Mouse (Mus musculus) MEL (cell line): Measurements from ENCODE around the gene Gdf3. TPM values are rescaled to one million over a fixed set of nuclear protein-coding genes. Genes with fewer than 3 reads are reported as not detected.

Source experiments
- DNase-seq: peaks from one replicate; pipeline ENCODE4 v3.0.0; 2011; ENCODE audit warnings: low read depth, low spot score
- H3K27ac ChIP-seq: 2 replicates; pipeline ENCODE4 v1.5.1; 2012; ENCODE audit warnings: low read depth, mild to moderate bottlenecking, control low read depth, low read length, moderate library complexity; ENCODE audit not compliant: control insufficient read depth
- H3K27me3 ChIP-seq, 2 experiments: fragments of 150-350 bp in 1 of 2; sonication (generic) in 1 of 2; 2 replicates each; pipeline ENCODE4 v1.6.1; 2012; ENCODE audit warnings: low read length in 2 of 2, mild to moderate bottlenecking in 2 of 2, improper control_type of control experiment in 1 of 2, moderate library complexity in 1 of 2; ENCODE audit not compliant: insufficient read depth in 2 of 2, control insufficient read depth in 1 of 2
- H3K36me3 ChIP-seq, 2 experiments: 2 replicates each; pipeline ENCODE4 v1.6.1; 2012 to 2014; ENCODE audit warnings: low read length in 2 of 2, improper control_type of control experiment in 1 of 2, inconsistent platforms in 1 of 2, mild to moderate bottlenecking in 1 of 2; ENCODE audit not compliant: insufficient read depth in 2 of 2, control insufficient read depth in 1 of 2
- H3K4me1 ChIP-seq, 2 experiments: fragments of 150-350 bp in 1 of 2; sonication (generic) in 1 of 2; 2 replicates each; pipeline ENCODE4 v1.6.1; 2012; ENCODE audit warnings: low read length in 2 of 2, improper control_type of control experiment in 1 of 2, mild to moderate bottlenecking in 1 of 2; ENCODE audit not compliant: insufficient read depth in 2 of 2, control insufficient read depth in 1 of 2
- H3K4me3 ChIP-seq, 2 experiments: fragments of 150-350 bp in 1 of 2; sonication (generic) in 1 of 2; 2 replicates each; pipeline ENCODE4 v1.5.1; 2012; ENCODE audit warnings: low read depth in 2 of 2, low read length in 2 of 2, mild to moderate bottlenecking in 2 of 2, moderate library complexity in 2 of 2, control low read depth in 1 of 2, improper control_type of control experiment in 1 of 2; ENCODE audit not compliant: control insufficient read depth in 1 of 2, insufficient read depth in 1 of 2
- H3K79me2 ChIP-seq: 2 replicates; pipeline ENCODE4 v1.6.1; 2012; ENCODE audit warnings: mild to moderate bottlenecking, low read length, moderate library complexity; ENCODE audit not compliant: control insufficient read depth, poor library complexity, insufficient read depth
- H3K9ac ChIP-seq: 2 replicates; pipeline ENCODE4 v1.6.1; 2012; ENCODE audit warnings: low read depth, mild to moderate bottlenecking, control low read depth, low read length, moderate library complexity; ENCODE audit not compliant: control insufficient read depth, poor library complexity, severe bottlenecking
- H3K9me3 ChIP-seq: fragments of 150-350 bp; sonication (generic); replicated peaks from 2 replicates; pipeline ENCODE4 v1.6.1; 2012; ENCODE audit warnings: mild to moderate bottlenecking, low read length, improper control_type of control experiment, moderate library complexity; ENCODE audit not compliant: insufficient read depth
- BHLHE40 ChIP-seq: IDR thresholded peaks from 2 replicates; pipeline ENCODE4 v1.6.1; 2012; ENCODE audit warnings: low read depth, mild to moderate bottlenecking, inconsistent platforms, low read length, improper control_type of control experiment, borderline replicate concordance
- CHD2 ChIP-seq: IDR thresholded peaks from 2 replicates; pipeline ENCODE4 v1.6.1; 2011; ENCODE audit warnings: low read length, improper control_type of control experiment
- ELF1 ChIP-seq: IDR thresholded peaks from 2 replicates; pipeline ENCODE4 v1.6.1; 2014; ENCODE audit warnings: low read depth, mild to moderate bottlenecking, inconsistent platforms, low read length, improper control_type of control experiment, moderate library complexity
- EP300 ChIP-seq, 2 experiments: IDR thresholded peaks; 2 replicates each; pipeline ENCODE4 v1.6.1; 2011; ENCODE audit warnings: improper control_type of control experiment in 2 of 2, low read length in 2 of 2, low read depth in 1 of 2, mild to moderate bottlenecking in 1 of 2
- ETS1 ChIP-seq: IDR thresholded peaks from 2 replicates; pipeline ENCODE4 v1.6.1; 2012; ENCODE audit warnings: low read depth, mild to moderate bottlenecking, inconsistent platforms, low read length, improper control_type of control experiment, moderate library complexity
- GABPA ChIP-seq: IDR thresholded peaks from 2 replicates; pipeline ENCODE4 v1.6.1; 2012; ENCODE audit warnings: low read depth, mild to moderate bottlenecking, inconsistent platforms, low read length, improper control_type of control experiment, moderate library complexity
- HCFC1 ChIP-seq: IDR thresholded peaks from 2 replicates; pipeline ENCODE4 v1.6.1; 2012; ENCODE audit warnings: low read depth, mild to moderate bottlenecking, inconsistent platforms, low read length, improper control_type of control experiment, moderate library complexity
- JUND ChIP-seq: IDR thresholded peaks from 2 replicates; pipeline ENCODE4 v1.6.1; 2011; ENCODE audit warnings: low read depth, mild to moderate bottlenecking, improper control_type of control experiment, low read length
- KAT2A ChIP-seq: conservative IDR thresholded peaks from 2 replicates; pipeline ENCODE4 v1.6.1; 2012; ENCODE audit warnings: low read depth, low read length, improper control_type of control experiment, inconsistent platforms
- MAFK ChIP-seq: IDR thresholded peaks from 2 replicates; pipeline ENCODE4 v1.6.1; 2011; ENCODE audit warnings: low read depth, mild to moderate bottlenecking, low read length, improper control_type of control experiment, borderline replicate concordance
- MAX ChIP-seq: IDR thresholded peaks from 2 replicates; pipeline ENCODE4 v1.6.1; 2011; ENCODE audit warnings: low read length, improper control_type of control experiment
- MAZ ChIP-seq: IDR thresholded peaks from 2 replicates; pipeline ENCODE4 v1.6.1; 2012; ENCODE audit warnings: low read depth, mild to moderate bottlenecking, inconsistent platforms, low read length, improper control_type of control experiment
- MEF2A ChIP-seq: IDR thresholded peaks from 2 replicates; pipeline ENCODE4 v1.6.1; 2014; ENCODE audit warnings: low read depth, mild to moderate bottlenecking, inconsistent platforms, low read length, improper control_type of control experiment; ENCODE audit not compliant: poor library complexity, insufficient replicate concordance, severe bottlenecking; ENCODE audit errors: extremely low read depth
- MXI1 ChIP-seq: IDR thresholded peaks from 2 replicates; pipeline ENCODE4 v1.6.1; 2011; ENCODE audit warnings: mild to moderate bottlenecking, low read depth, low read length, improper control_type of control experiment
- MYB ChIP-seq: IDR thresholded peaks from 2 replicates; pipeline ENCODE4 v1.6.1; 2011; ENCODE audit warnings: mild to moderate bottlenecking, low read depth, low read length, improper control_type of control experiment
- MYC ChIP-seq: IDR thresholded peaks from 2 replicates; pipeline ENCODE4 v1.6.1; 2011; ENCODE audit warnings: low read depth, mild to moderate bottlenecking, low read length, improper control_type of control experiment, moderate library complexity
- NELFE ChIP-seq: IDR thresholded peaks from 2 replicates; pipeline ENCODE4 v1.6.1; 2011; ENCODE audit warnings: low read depth, low read length, improper control_type of control experiment
- NRF1 ChIP-seq: IDR thresholded peaks from 2 replicates; pipeline ENCODE4 v1.6.1; 2014; ENCODE audit warnings: low read depth, mild to moderate bottlenecking, inconsistent platforms, low read length, improper control_type of control experiment, moderate library complexity; ENCODE audit not compliant: poor library complexity, insufficient read depth, severe bottlenecking
- POLR2AphosphoS2 ChIP-seq: IDR thresholded peaks from 2 replicates; pipeline ENCODE4 v1.6.1; 2011; ENCODE audit warnings: low read length, improper control_type of control experiment
- RCOR1 ChIP-seq: IDR thresholded peaks from 2 replicates; pipeline ENCODE4 v1.6.1; 2012; ENCODE audit warnings: low read depth, mild to moderate bottlenecking, inconsistent platforms, low read length, improper control_type of control experiment
- SIN3A ChIP-seq: IDR thresholded peaks from 2 replicates; pipeline ENCODE4 v1.6.1; 2012; ENCODE audit warnings: low read length, improper control_type of control experiment, inconsistent platforms
- TAL1 ChIP-seq: IDR thresholded peaks from 2 replicates; pipeline ENCODE4 v1.6.1; 2012; ENCODE audit warnings: mild to moderate bottlenecking, inconsistent platforms, low read length, moderate library complexity, mixed read lengths
- TBP ChIP-seq: IDR thresholded peaks from 2 replicates; pipeline ENCODE4 v1.8.0; 2011; ENCODE audit warnings: low read depth, low read length, improper control_type of control experiment
- TCF12 ChIP-seq: IDR thresholded peaks from 2 replicates; pipeline ENCODE4 v1.6.1; 2014; ENCODE audit warnings: low read depth, mild to moderate bottlenecking, inconsistent platforms, low read length, improper control_type of control experiment, moderate library complexity
- USF1 ChIP-seq: IDR thresholded peaks from 2 replicates; pipeline ENCODE4 v1.6.1; 2014; ENCODE audit warnings: low read depth, mild to moderate bottlenecking, inconsistent platforms, low read length, improper control_type of control experiment, moderate library complexity
- USF2 ChIP-seq, 2 experiments: IDR thresholded peaks; 2 replicates each; pipeline ENCODE4 v1.6.1; 2011 to 2012; ENCODE audit warnings: improper control_type of control experiment in 2 of 2, low read length in 2 of 2, borderline replicate concordance in 1 of 2, inconsistent platforms in 1 of 2, low read depth in 1 of 2, mild to moderate bottlenecking in 1 of 2; ENCODE audit not compliant: insufficient read depth in 1 of 2
- ZKSCAN1 ChIP-seq: IDR thresholded peaks from 2 replicates; pipeline ENCODE4 v1.6.1; 2012; ENCODE audit warnings: low read depth, mild to moderate bottlenecking, inconsistent platforms, low read length, improper control_type of control experiment, moderate library complexity
- polyA plus RNA-seq, 2 experiments: library from polyadenylated mRNA; stranded (reverse) in 1 of 2; unstranded in 1 of 2; fragments of >175 nt in 1 of 2; fragments of >200 nt in 1 of 2; gene quantifications; 2 replicates each; pipeline versions ENCODE4 v1.2.1 to v1.2.4; 2012; ENCODE audit warnings: low replicate concordance in 2 of 2, low read depth in 1 of 2; ENCODE audit not compliant: insufficient read length in 2 of 2, insufficient read depth in 1 of 2, missing spikeins in 1 of 2
- total RNA-seq: library from RNA; depleted of rRNA; stranded (reverse); fragments of 300-350 nt; gene quantifications from 2 replicates; pipeline ENCODE4 v1.2.3, GENCODE M21; 2012

The Gdf3 gene
- total and polyA plus RNA-seq, 3 experiments, result 42.8 to 50.2 TPM; not detected in 1

GRCm38 (mm10) chr6:122626110-122626509 lies 16.2 kb upstream of the Gdf3 start, which contains the start of gene Dppa3:
TSS of gene Dppa3 (plus strand) at chr6:122626410.
- Histone ChIP-seq H3K9me3 (no peaks in the 10 kb centered on the region), H3K27me3 (peaks cover 4 to 7% of the 10 kb centered on the region in 2 experiments; a peak in 3 of 4 replicates), H3K9ac (no peak within 1 kb of the TSS), H3K79me2 (no peaks in the 10 kb centered on the region), H3K36me3 (no peaks in the 10 kb centered on the region), H3K27ac (no peak within 1 kb of the TSS), H3K4me1 (no peaks in the 10 kb centered on the region), H3K4me3 (no peak within 1 kb of the TSS)
- no peak for DNase-seq
- TF ChIP-seq EP300 (IDR thresholded peaks at IDR 0.05; ENCODE audit: low read depth in 1 of 2, low read length in 2 of 2) (no peak), SIN3A (no peak), USF1 (no peak), KAT2A (no peak), ZKSCAN1 (no peak), RCOR1 (no peak), GABPA (no peak)

- Histone ChIP-seq H3K36me3 (no peaks in the 10 kb centered on the region), H3K79me2 (no peaks in the 10 kb centered on the region), H3K27ac (no peak overlapping the region), H3K27me3 (peaks cover 4 to 7% of the 10 kb centered on the region in 2 experiments; a peak in 3 of 4 replicates), H3K9ac (no peak overlapping the region), H3K9me3 (no peaks in the 10 kb centered on the region), H3K4me3 (no peak overlapping the region), H3K4me1 (no peaks in the 10 kb centered on the region)
- TF ChIP-seq ETS1 (no peak), MXI1 (no peak), NRF1 (no peak)
- DNase-seq, result no peak
Observed at GRCm38 (mm10) chr6:122625156-122625555, 15.3 kb upstream of the Gdf3 start.

GRCm38 (mm10) chr6:122624480-122624879 lies 14.6 kb upstream of the Gdf3 start:
- no peak overlapping the region for H3K27ac ChIP-seq
- TF ChIP-seq TCF12 (no peak), ETS1 (no peak), MAZ (no peak), MAX (no peak), NELFE (no peak), CHD2 (no peak), MEF2A (no peak), MAFK (no peak), MYB (no peak), ELF1 (no peak), BHLHE40 (no peak), HCFC1 (no peak), TAL1 (no peak), POLR2AphosphoS2 (no peak), JUND (no peak), MYC (no peak), EP300 (IDR thresholded peaks at IDR 0.05; ENCODE audit: low read depth in 1 of 2, low read length in 2 of 2) (no peak), TBP (no peak), USF2 (IDR thresholded peaks at IDR 0.05; ENCODE audit: borderline replicate concordance in 1 of 2, insufficient read depth in 1 of 2, low read depth in 1 of 2, low read length in 2 of 2) (no peak)

More at GRCm38 (mm10) chr6:122624480-122624879, 14.6 kb upstream of the Gdf3 start:
- H3K79me2 ChIP-seq, result no peaks in the 10 kb centered on the region
- H3K4me3 ChIP-seq, result no peak overlapping the region
- no peak overlapping the region for H3K9ac ChIP-seq
- no peak for DNase-seq
- no peaks in the 10 kb centered on the region for H3K36me3 ChIP-seq
- no peaks in the 10 kb centered on the region for H3K9me3 ChIP-seq
- no peaks in the 10 kb centered on the region for H3K4me1 ChIP-seq
- peaks cover 4 to 7% of the 10 kb centered on the region in 2 experiments; a peak in 3 of 4 replicates for H3K27me3 ChIP-seq
